Mouse (Mus musculus) CD4-positive helper T cell, adult 2 months (primary cell): ENCODE results near the gene Pcnx4.

ENCODE experiments used
- DNase-seq: peaks from one replicate; pipeline ENCODE4 v3.0.0-alpha.2; 2012; ENCODE audit warnings: low read depth, missing footprints, low spot score

Gene Pcnx4

GRCm38 (mm10) chr12:72536021-72536597, at the start of gene Pcnx4:
Gene Pcnx4, plus strand, starts transcription at chr12:72536383.
- peak; percentile 98 for DNase-seq

- no peak for DNase-seq
Observed at GRCm38 (mm10) chr12:72487498-72487897, 48.7 kb upstream of the Pcnx4 start.

GRCm38 (mm10) chr12:72489995-72490394, 46.2 kb upstream of the Pcnx4 start:
- no peak for DNase-seq

GRCm38 (mm10) chr12:72491063-72491719, 45.0 kb upstream of the Pcnx4 start:
- DNase-seq = no peak

- no peak for DNase-seq
Observed at GRCm38 (mm10) chr12:72496866-72497600, 39.1 kb upstream of the Pcnx4 start.

- DNase-seq = no peak
Observed at GRCm38 (mm10) chr12:72509606-72510005, 26.6 kb upstream of the Pcnx4 start.

GRCm38 (mm10) chr12:72515446-72515845, 20.7 kb upstream of the Pcnx4 start:
- DNase-seq = no peak

- no peak for DNase-seq
Observed at GRCm38 (mm10) chr12:72518114-72518728, 18.0 kb upstream of the Pcnx4 start.

- no peak for DNase-seq
Observed at GRCm38 (mm10) chr12:72519352-72519751, 16.8 kb upstream of the Pcnx4 start.

- no peak for DNase-seq
Observed at GRCm38 (mm10) chr12:72519855-72520254, 16.3 kb upstream of the Pcnx4 start.

GRCm38 (mm10) chr12:72520645-72521044, 15.5 kb upstream of the Pcnx4 start:
- DNase-seq = peak; percentile 61

- DNase-seq = no peak
Observed at GRCm38 (mm10) chr12:72525588-72525987, 10.6 kb upstream of the Pcnx4 start.

GRCm38 (mm10) chr12:72532303-72532702, 3.9 kb upstream of the Pcnx4 start:
- DNase-seq = no peak

- no peak for DNase-seq
Observed at GRCm38 (mm10) chr12:72533986-72534385, 2.2 kb upstream of the Pcnx4 start.

GRCm38 (mm10) chr12:72535599-72535998, 584 bp upstream of the Pcnx4 start:
- DNase-seq = no peak

GRCm38 (mm10) chr12:72538571-72538970, 2.4 kb downstream of the Pcnx4 start:
- no peak for DNase-seq

- DNase-seq = no peak
Observed at GRCm38 (mm10) chr12:72554347-72554746, 18.2 kb downstream of the Pcnx4 start.

- DNase-seq = no peak
Observed at GRCm38 (mm10) chr12:72564281-72564795, 28.2 kb downstream of the Pcnx4 start.

GRCm38 (mm10) chr12:72582021-72582420, 45.8 kb downstream of the Pcnx4 start:
- DNase-seq = no peak

GRCm38 (mm10) chr12:72583099-72583498, 46.9 kb downstream of the Pcnx4 start:
- no peak for DNase-seq

- no peak for DNase-seq
Observed at GRCm38 (mm10) chr12:72585339-72585738, 49.2 kb downstream of the Pcnx4 start.

GRCm38 (mm10) chr12:72592991-72593390, 56.8 kb downstream of the Pcnx4 start:
- DNase-seq = no peak
